Mouse (Mus musculus): ENCODE results near the gene Hlx. TPM values are rescaled to one million over a fixed set of nuclear protein-coding genes. Genes with fewer than 3 reads are reported as not detected.

Gene Hlx
- polyA plus RNA-seq, 1 experiment = not detected

- no peak for TF ChIP-seq POLR2A (IDR thresholded peaks at IDR 0.05; ENCODE audit: insufficient read depth, low read depth, low read length)
- no peak for TF ChIP-seq CTCF (IDR thresholded peaks at IDR 0.05; ENCODE audit: insufficient read depth, low read depth, low read length)
- WGBS = 3% methylated on average over 26 of the region's 26 CpGs
- Histone ChIP-seq H3K4me3 (ENCODE audit: insufficient read depth, low read depth, low read length) (no peak overlapping the region), H3K4me1 (ENCODE audit: control insufficient read depth, insufficient read depth, low read length) (no peaks in the 10 kb centered on the region), H3K27ac (ENCODE audit: insufficient read depth, low read depth, low read length) (no peak overlapping the region)
Observed at GRCm38 (mm10) chr1:184720162-184721025, 12.0 kb downstream of the Hlx start.

DNA sequence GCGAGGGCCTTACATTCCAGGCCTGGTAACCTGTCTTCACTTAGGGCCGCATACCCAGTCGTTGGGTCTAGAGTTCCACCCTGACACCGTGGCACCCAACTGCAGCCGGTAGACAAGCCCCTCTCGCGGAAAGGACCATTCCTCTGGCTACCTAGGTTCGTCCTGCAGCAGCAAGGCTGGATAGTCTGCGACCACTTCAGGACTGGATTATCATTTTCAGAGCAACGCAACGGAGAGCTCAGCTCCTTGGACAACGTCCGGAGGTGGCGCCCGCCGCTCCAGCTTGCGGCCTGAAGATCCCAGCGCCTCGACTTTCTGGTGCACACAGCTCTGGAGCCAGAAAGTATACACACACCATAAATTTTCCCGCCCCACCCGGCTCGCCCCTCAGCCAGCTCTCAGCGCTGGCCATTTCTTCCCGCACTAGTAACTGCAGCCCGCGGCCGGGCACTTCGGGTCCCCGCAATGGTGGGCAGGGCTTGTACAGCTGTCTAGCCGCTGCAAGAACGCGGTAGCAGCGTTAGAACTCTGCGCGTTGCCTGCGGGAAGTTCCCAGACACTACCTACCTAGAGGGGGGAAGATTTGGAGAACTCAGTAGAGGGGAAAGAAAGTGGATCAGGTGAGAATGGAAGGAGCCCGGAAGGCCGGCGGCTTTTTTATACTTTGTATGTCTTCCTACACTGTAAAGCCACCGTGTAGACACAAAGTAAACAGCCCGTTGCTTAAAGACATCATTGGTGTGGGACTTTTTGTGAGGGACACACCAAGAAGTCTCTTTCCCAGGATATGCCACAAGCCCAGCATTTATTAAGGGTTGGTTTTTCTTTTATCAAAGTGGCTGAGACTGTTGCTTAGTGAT, 13.9 kb downstream of the Hlx start:
- 2% methylated on average over 41 of the region's 41 CpGs for WGBS
- Histone ChIP-seq H3K4me1 (ENCODE audit: control insufficient read depth, insufficient read depth, low read length) (no peaks in the 10 kb centered on the region), H3K27ac (ENCODE audit: insufficient read depth, low read depth, low read length) (no peak overlapping the region), H3K4me3 (ENCODE audit: insufficient read depth, low read depth, low read length) (no peak overlapping the region)
- TF ChIP-seq CTCF (IDR thresholded peaks at IDR 0.05; ENCODE audit: insufficient read depth, low read depth, low read length) (no peak), POLR2A (IDR thresholded peaks at IDR 0.05; ENCODE audit: insufficient read depth, low read depth, low read length) (no peak)

DNA sequence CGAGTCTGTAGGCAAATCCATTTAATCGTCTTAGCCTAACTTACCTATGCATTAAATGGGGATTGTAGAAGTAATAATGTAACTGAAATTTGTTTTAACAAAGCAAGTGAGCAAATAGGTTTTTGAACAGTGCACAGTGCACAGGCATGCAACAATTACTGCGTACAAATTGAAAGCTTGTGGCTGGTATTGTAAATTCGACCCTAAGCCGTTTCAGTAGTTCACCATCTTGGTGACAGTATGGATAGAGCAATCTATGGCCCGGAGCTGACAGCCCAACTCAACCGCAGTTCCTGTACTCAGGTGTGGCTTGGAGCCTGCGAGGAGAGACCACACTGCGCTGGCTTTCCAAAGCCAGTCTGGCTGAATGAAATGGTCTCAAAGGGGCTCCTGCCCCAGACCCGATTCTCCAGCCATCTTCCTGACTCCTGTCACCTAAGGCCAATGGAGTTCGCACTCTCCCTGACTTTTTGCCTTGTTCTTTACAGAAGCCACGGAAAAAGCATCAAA, 14.7 kb downstream of the Hlx start:
- TF ChIP-seq POLR2A (IDR thresholded peaks at IDR 0.05; ENCODE audit: insufficient read depth, low read depth, low read length) = no peak
- no peak for TF ChIP-seq CTCF (IDR thresholded peaks at IDR 0.05; ENCODE audit: insufficient read depth, low read depth, low read length)
- Histone ChIP-seq H3K4me1 (ENCODE audit: control insufficient read depth, insufficient read depth, low read length) (no peaks in the 10 kb centered on the region), H3K4me3 (ENCODE audit: insufficient read depth, low read depth, low read length) (no peak overlapping the region), H3K27ac (ENCODE audit: insufficient read depth, low read depth, low read length) (no peak overlapping the region)
- WGBS = 4% methylated on average over 12 of the region's 12 CpGs

GRCm38 (mm10) chr1:184717016-184717568, 15.3 kb downstream of the Hlx start:
- 4% methylated on average over 18 of the region's 18 CpGs for WGBS
- Histone ChIP-seq H3K4me1 (ENCODE audit: control insufficient read depth, insufficient read depth, low read length) (no peaks in the 10 kb centered on the region), H3K4me3 (ENCODE audit: insufficient read depth, low read depth, low read length) (no peak overlapping the region), H3K27ac (ENCODE audit: insufficient read depth, low read depth, low read length) (no peak overlapping the region)
- TF ChIP-seq CTCF (IDR thresholded peaks at IDR 0.05; ENCODE audit: insufficient read depth, low read depth, low read length) (no peak), POLR2A (IDR thresholded peaks at IDR 0.05; ENCODE audit: insufficient read depth, low read depth, low read length) (no peak)

GRCm38 (mm10) chr1:184716117-184716516, 16.3 kb downstream of the Hlx start:
- TF ChIP-seq CTCF (IDR thresholded peaks at IDR 0.05; ENCODE audit: insufficient read depth, low read depth, low read length) (no peak), POLR2A (IDR thresholded peaks at IDR 0.05; ENCODE audit: insufficient read depth, low read depth, low read length) (no peak)
- H3K4me3 ChIP-seq (ENCODE audit: insufficient read depth, low read depth, low read length) = no peak overlapping the region
- 5% methylated on average over 6 of the region's 6 CpGs for WGBS
- H3K27ac ChIP-seq (ENCODE audit: insufficient read depth, low read depth, low read length) = no peak overlapping the region
- H3K4me1 ChIP-seq (ENCODE audit: control insufficient read depth, insufficient read depth, low read length) = no peaks in the 10 kb centered on the region

- TF ChIP-seq POLR2A (IDR thresholded peaks at IDR 0.05; ENCODE audit: insufficient read depth, low read depth, low read length) (no peak), CTCF (IDR thresholded peaks at IDR 0.05; ENCODE audit: insufficient read depth, low read depth, low read length) (no peak)
- WGBS = 32% methylated on average over 6 of the region's 6 CpGs
- H3K4me3 ChIP-seq (ENCODE audit: insufficient read depth, low read depth, low read length) = no peak overlapping the region
- no peaks in the 10 kb centered on the region for H3K4me1 ChIP-seq (ENCODE audit: control insufficient read depth, insufficient read depth, low read length)
- H3K27ac ChIP-seq (ENCODE audit: insufficient read depth, low read depth, low read length) = no peak overlapping the region
Observed at GRCm38 (mm10) chr1:184715693-184716092, 16.7 kb downstream of the Hlx start.

GRCm38 (mm10) chr1:184714515-184714914, 17.9 kb downstream of the Hlx start:
- WGBS = 34% methylated on average over 3 of the region's 3 CpGs
- TF ChIP-seq CTCF (IDR thresholded peaks at IDR 0.05; ENCODE audit: insufficient read depth, low read depth, low read length) = no peak
- TF ChIP-seq POLR2A (IDR thresholded peaks at IDR 0.05; ENCODE audit: insufficient read depth, low read depth, low read length) = no peak
- H3K4me1 ChIP-seq (ENCODE audit: control insufficient read depth, insufficient read depth, low read length) = no peaks in the 10 kb centered on the region
- H3K27ac ChIP-seq (ENCODE audit: insufficient read depth, low read depth, low read length) = no peak overlapping the region
- H3K4me3 ChIP-seq (ENCODE audit: insufficient read depth, low read depth, low read length) = no peak overlapping the region

GRCm38 (mm10) chr1:184713716-184714115, 18.7 kb downstream of the Hlx start:
- Histone ChIP-seq H3K4me1 (ENCODE audit: control insufficient read depth, insufficient read depth, low read length) (no peaks in the 10 kb centered on the region), H3K4me3 (ENCODE audit: insufficient read depth, low read depth, low read length) (no peak overlapping the region), H3K27ac (ENCODE audit: insufficient read depth, low read depth, low read length) (no peak overlapping the region)
- TF ChIP-seq POLR2A (IDR thresholded peaks at IDR 0.05; ENCODE audit: insufficient read depth, low read depth, low read length) (no peak), CTCF (IDR thresholded peaks at IDR 0.05; ENCODE audit: insufficient read depth, low read depth, low read length) (no peak)
- WGBS = 75% methylated on average over 5 of the region's 5 CpGs

Measured in olfactory bulb, adult 2 months (tissue).